Mouse (Mus musculus) hindbrain, embryonic 13.5 days (tissue): ENCODE measurements around the gene Castor2. TPM values are rescaled to one million over a fixed set of nuclear protein-coding genes. Genes with fewer than 3 reads are reported as not detected.

ENCODE experiments used
- ATAC-seq: fragments of 200-750 bp; cut with Nextera tagmentation; 2 replicates; pipeline ENCODE4 v1.8.0; 2017; ENCODE audit warnings: moderate TSS enrichment; ENCODE audit not compliant: low FRiP score
- H3K27ac ChIP-seq: fragments of 300-500 bp; sonication (generic); 2 replicates; pipeline ENCODE4 v1.5.1; 2015; ENCODE audit warnings: inconsistent platforms, mild to moderate bottlenecking, moderate library complexity
- H3K27me3 ChIP-seq: fragments of 300-500 bp; sonication (generic); 2 replicates; pipeline ENCODE4 v1.6.1; 2015; ENCODE audit warnings: mild to moderate bottlenecking, inconsistent platforms
- H3K36me3 ChIP-seq: fragments of 300-500 bp; sonication (generic); 2 replicates; pipeline ENCODE4 v1.6.1; 2015; ENCODE audit warnings: mild to moderate bottlenecking, inconsistent platforms
- H3K4me1 ChIP-seq: fragments of 300-500 bp; sonication (generic); replicated peaks from 2 replicates; pipeline ENCODE4 v1.6.1; 2015; ENCODE audit warnings: inconsistent platforms
- H3K4me2 ChIP-seq: fragments of 300-500 bp; sonication (generic); 2 replicates; pipeline ENCODE4 v1.6.1; 2015; ENCODE audit warnings: inconsistent platforms, mild to moderate bottlenecking, moderate library complexity
- H3K4me3 ChIP-seq: fragments of 300-500 bp; sonication (generic); 2 replicates; pipeline ENCODE4 v1.5.1; 2015; ENCODE audit warnings: mild to moderate bottlenecking, inconsistent platforms
- H3K9ac ChIP-seq: fragments of 300-500 bp; sonication (generic); 2 replicates; pipeline ENCODE4 v1.6.1; 2015; ENCODE audit warnings: mild to moderate bottlenecking, inconsistent platforms
- H3K9me3 ChIP-seq: fragments of 300-500 bp; sonication (generic); 2 replicates; pipeline ENCODE4 v1.6.1; 2016; ENCODE audit warnings: inconsistent platforms
- WGBS: fragments of 180-500 bp; shearing (Covaris S2); methylation state at CpG from one replicate; pipeline ENCODE4 v1.1.7; 2015; 5-methylcytosine and 5-hydroxymethylcytosine counted together
- polyA plus RNA-seq: library from polyadenylated mRNA; unstranded; fragments of >200 nt; fragmentation: Nextera tagmentation; extraction: Ambion mirVana; gene quantifications from 2 replicates; pipeline ENCODE4 v1.2.1, GENCODE M21; 2015

The Castor2 gene
- polyA plus RNA-seq, 1 experiment from 2014 or later = 29.3 TPM

DNA sequence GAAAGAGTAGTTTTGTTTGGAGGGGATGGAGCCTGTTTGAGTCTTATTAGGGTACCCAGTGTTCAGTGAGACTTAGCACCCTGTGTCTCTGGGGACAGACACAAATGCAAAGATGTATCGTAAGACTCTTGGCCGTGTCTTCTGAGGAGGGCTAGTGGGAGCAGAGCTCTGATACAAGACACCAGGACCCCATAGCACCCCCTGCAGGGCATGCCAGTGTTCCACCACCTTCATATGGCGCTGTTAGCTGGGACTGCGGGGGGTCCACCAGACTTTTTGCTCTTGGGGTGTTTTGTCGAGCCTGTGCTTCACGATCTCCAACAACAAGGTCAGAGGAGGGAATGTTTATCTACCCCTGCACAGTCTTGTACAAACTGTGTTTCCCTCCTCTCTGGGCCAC lies 39.9 kb downstream of the Castor2 start:
- Histone ChIP-seq H3K4me1 (no peaks in the 10 kb centered on the region), H3K9ac (no peak overlapping the region), H3K9me3 (0 out of 2 replicates have a peak, but pooled peaks cover 2% of the 10 kb centered on the region), H3K36me3 (peaks cover 93% of the 10 kb centered on the region), H3K27ac (no peak overlapping the region), H3K4me3 (no peak overlapping the region), H3K4me2 (no peak overlapping the region), H3K27me3 (no peaks in the 10 kb centered on the region)
- WGBS = 90% methylated on average over 6 of the region's 6 CpGs
- ATAC-seq = no peak

DNA sequence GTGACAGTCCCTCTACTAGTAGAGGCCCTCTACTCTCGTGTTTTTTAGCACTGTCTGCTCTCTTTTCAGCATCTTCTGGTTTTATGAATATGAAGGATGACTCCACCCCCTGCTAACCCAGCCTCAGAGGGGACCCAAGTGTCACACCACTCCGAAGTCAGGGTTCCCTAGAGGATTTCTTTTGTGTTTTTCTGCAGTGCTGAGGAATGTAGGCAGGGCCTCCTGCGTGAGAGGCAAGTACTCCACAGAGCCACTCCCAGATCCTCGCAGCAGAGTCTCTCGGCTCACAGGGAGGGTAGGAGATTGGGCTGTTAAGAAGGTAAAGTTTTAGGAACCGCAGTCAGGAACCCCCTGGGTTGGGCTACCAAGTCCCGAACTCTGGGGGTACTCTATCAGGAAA lies 41.7 kb downstream of the Castor2 start:
- H3K27ac ChIP-seq = no peak overlapping the region
- H3K27me3 ChIP-seq = no peaks in the 10 kb centered on the region
- H3K4me1 ChIP-seq = no peaks in the 10 kb centered on the region
- H3K4me3 ChIP-seq = no peak overlapping the region
- no peak overlapping the region for H3K9ac ChIP-seq
- ATAC-seq = no peak
- 0 out of 2 replicates have a peak, but pooled peaks cover 4% of the 10 kb centered on the region for H3K9me3 ChIP-seq
- H3K36me3 ChIP-seq = peaks cover 85% of the 10 kb centered on the region
- WGBS = 79% methylated on average over 7 of the region's 7 CpGs
- H3K4me2 ChIP-seq = no peak overlapping the region

DNA sequence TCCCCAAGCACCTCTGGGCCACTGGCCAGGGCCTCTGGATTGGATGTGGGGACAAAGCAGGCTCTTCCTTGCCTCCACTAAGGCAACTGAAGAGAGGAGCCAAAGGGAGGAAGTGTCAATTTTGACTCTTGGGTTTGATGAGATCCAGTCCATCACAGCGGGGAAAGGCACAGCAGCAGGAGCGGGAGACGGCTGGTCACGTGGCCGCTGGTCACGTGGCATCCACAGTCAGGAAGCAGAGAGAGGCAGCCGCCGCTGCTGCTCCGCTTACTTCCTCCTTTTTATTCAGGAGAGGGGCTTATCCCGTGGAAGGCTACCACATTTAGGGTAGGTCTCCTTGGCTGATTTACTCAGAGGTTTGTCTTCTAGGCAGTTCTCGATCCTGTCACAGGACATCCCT lies 42.9 kb downstream of the Castor2 start:
- Histone ChIP-seq H3K4me2 (no peak overlapping the region), H3K4me3 (no peak overlapping the region), H3K36me3 (peaks cover 74% of the 10 kb centered on the region), H3K27ac (no peak overlapping the region), H3K27me3 (no peaks in the 10 kb centered on the region), H3K9ac (no peak overlapping the region), H3K4me1 (no peaks in the 10 kb centered on the region), H3K9me3 (0 out of 2 replicates have a peak, but pooled peaks cover 4% of the 10 kb centered on the region)
- WGBS = 80% methylated on average over 11 of the region's 11 CpGs
- no peak for ATAC-seq

DNA sequence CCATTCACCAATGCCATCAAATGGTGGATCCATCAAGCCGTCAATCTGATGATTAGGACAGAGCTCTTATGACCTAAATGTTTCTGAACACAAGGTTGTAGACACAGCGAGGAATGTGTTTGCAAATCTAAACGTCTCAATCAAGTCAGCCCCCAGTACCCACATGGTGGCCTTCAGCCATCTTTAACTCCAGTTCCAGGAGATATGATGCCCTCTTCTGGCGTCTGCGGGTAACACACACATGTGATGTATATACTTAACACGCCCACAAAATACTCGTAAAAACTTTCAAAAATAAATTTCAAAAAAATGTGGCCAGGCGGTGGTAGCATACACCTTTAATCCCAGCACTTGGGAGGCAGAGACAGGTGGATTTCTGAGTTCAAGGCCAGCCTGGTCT lies 45.5 kb downstream of the Castor2 start:
- 0 out of 2 replicates have a peak, but pooled peaks cover 4% of the 10 kb centered on the region for H3K9me3 ChIP-seq
- no peaks in the 10 kb centered on the region for H3K27me3 ChIP-seq
- no peak overlapping the region for H3K4me3 ChIP-seq
- ATAC-seq = no peak
- H3K27ac ChIP-seq = no peak overlapping the region
- no peak overlapping the region for H3K9ac ChIP-seq
- H3K4me1 ChIP-seq = no peaks in the 10 kb centered on the region
- no peak overlapping the region for H3K4me2 ChIP-seq
- H3K36me3 ChIP-seq = peaks cover 75% of the 10 kb centered on the region
- WGBS = 92% methylated on average over 8 of the region's 8 CpGs

DNA sequence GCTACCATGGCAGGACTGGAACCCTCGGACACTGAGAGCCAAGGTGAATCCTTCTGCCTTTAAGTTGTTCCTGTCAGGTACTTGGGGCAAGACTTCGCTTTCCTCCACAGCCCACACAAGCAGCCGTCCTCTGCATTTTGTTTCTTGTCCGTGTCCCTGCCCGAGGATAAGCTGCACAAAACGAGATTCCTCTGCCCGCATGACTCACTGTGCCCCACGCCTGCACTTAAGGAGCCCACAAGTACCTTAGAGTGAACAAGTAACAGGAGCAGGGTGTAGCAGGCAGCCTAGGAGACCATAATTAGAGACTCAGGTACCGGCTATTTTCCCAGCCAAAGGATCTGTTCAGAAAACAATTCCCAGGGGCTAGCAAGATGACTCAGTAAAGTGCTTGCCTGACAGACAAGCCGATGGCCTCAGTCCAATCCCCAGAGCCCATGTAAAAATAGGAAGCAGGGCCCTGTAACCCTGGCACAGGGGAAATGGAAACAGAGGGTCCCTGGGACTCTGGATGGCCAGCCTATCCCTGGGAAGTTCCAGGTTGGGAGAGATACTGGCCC lies 47.8 kb downstream of the Castor2 start:
- no peaks in the 10 kb centered on the region for H3K27me3 ChIP-seq
- no peaks in the 10 kb centered on the region for H3K4me1 ChIP-seq
- WGBS = 86% methylated on average over 10 of the region's 10 CpGs
- ATAC-seq = no peak
- H3K27ac ChIP-seq = no peak overlapping the region
- H3K9ac ChIP-seq = no peak overlapping the region
- H3K36me3 ChIP-seq = peaks cover 69% of the 10 kb centered on the region
- H3K4me3 ChIP-seq = no peak overlapping the region
- H3K9me3 ChIP-seq = 0 out of 2 replicates have a peak, but pooled peaks cover 4% of the 10 kb centered on the region
- H3K4me2 ChIP-seq = no peak overlapping the region

DNA sequence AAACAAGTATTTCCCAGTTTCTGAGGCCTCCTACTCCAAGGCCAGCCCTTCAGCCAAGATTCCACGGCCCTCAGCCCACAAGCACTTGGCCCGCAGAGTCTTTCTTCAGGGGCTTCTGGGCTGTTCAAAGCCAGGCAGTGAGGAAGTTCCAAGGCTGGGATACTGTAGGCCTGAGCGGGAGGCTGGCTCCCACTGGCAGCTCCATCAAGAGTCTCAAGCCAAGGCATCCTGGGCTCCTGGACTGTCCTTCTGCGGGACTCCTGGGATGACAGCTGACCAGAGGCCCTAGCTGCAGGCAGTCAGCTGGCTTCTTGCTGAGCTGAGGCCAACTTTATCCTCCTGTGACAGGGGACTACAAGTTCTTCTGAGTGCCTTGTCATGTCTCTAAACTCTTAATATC lies 48.6 kb downstream of the Castor2 start:
- H3K9me3 ChIP-seq = 0 out of 2 replicates have a peak, but pooled peaks cover 4% of the 10 kb centered on the region
- H3K36me3 ChIP-seq = peaks cover 66% of the 10 kb centered on the region
- WGBS = 91% methylated on average over 4 of the region's 4 CpGs
- no peak overlapping the region for H3K27ac ChIP-seq
- H3K4me2 ChIP-seq = no peak overlapping the region
- no peaks in the 10 kb centered on the region for H3K4me1 ChIP-seq
- no peaks in the 10 kb centered on the region for H3K27me3 ChIP-seq
- H3K9ac ChIP-seq = no peak overlapping the region
- ATAC-seq = no peak
- no peak overlapping the region for H3K4me3 ChIP-seq

DNA sequence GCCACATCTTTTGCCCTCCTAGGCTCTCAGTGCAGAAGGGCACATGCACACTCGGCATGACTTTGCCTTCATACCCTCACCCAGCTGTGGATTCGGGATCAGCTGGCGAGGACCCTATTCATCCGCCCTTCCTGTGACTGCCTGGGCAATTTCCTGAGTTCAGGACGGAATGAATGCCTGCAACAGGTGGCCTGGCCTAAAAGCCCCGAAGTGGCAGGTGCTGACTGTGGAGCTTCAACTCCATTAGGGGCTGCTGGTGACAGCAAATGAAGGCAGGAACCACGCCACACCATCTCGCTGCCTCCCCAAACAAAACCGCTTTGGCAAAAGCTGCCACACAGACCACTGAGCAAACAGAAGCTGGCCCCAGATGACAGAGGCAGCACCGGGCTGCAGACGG lies 52.4 kb downstream of the Castor2 start:
- Histone ChIP-seq H3K27me3 (no peaks in the 10 kb centered on the region), H3K36me3 (peaks cover 77% of the 10 kb centered on the region)
- no peak for ATAC-seq

DNA sequence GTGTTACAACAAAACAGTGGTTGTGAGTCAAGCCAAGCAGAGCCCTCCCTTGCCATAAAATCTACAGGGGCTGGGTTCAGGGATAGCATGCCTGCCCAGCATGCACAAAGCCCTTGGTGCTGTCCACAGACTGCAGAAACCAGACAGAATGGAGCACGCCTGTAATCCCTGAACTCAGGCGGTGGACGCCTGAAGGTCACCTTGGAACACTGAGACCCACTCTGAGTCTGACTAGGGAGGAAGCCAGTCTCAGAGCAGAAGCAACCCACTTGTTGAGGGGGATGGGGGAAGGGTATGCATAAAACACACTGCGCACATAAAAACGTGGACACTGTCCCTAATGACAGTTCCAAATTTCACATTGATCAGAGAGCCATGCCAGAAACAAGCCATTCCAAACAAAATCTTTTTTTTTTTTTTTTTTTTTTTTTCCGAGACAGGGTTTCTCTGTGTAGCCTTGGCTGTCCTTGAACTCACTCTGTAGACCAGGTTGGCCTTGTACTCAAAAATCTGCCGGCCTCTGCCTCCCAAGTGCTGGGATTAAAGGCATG lies 56.5 kb downstream of the Castor2 start:
- no peak overlapping the region for H3K9ac ChIP-seq
- WGBS = 95% methylated on average over 7 of the region's 7 CpGs
- peaks cover 63% of the 10 kb centered on the region for H3K36me3 ChIP-seq
- H3K4me2 ChIP-seq = no peak overlapping the region
- no peaks in the 10 kb centered on the region for H3K27me3 ChIP-seq
- no peak for ATAC-seq
- H3K4me1 ChIP-seq = no peaks in the 10 kb centered on the region
- no peaks in the 10 kb centered on the region for H3K9me3 ChIP-seq
- no peak overlapping the region for H3K27ac ChIP-seq
- no peak overlapping the region for H3K4me3 ChIP-seq

More for the DNA sequence above, 52.4 kb downstream of the Castor2 start:
- no peak overlapping the region for H3K4me2 ChIP-seq
- H3K4me1 ChIP-seq = no peaks in the 10 kb centered on the region
- no peak overlapping the region for H3K27ac ChIP-seq
- no peaks in the 10 kb centered on the region for H3K9me3 ChIP-seq
- 90% methylated on average over 11 of the region's 11 CpGs for WGBS
- no peak overlapping the region for H3K4me3 ChIP-seq
- no peak overlapping the region for H3K9ac ChIP-seq

DNA sequence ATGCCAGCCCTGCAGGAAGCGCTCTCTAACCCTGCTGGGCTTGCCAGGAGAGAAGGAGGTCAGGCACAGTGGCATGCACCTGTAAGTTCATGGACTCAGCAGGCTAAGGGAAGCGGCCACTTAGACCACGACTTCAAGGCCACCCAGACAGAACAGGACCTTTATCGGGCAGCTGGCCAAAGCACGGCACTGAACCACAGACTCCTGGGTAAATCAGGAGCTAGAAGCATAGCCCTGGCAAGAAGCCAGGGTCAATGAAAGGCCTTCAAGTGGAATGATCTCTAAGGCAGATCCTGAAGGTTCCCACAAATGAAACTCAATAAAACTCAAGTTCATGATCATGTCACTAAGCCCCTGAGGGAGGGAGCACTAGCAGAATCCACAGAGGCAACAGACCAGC lies 65.2 kb downstream of the Castor2 start:
- no peak overlapping the region for H3K4me3 ChIP-seq
- H3K36me3 ChIP-seq = peaks cover 60% of the 10 kb centered on the region
- 0 out of 2 replicates have a peak overlapping the region, but pooled peaks have one; percentile 30 for H3K9ac ChIP-seq
- 73% methylated on average over 5 of the region's 5 CpGs for WGBS
- no peaks in the 10 kb centered on the region for H3K9me3 ChIP-seq
- peaks cover 11% of the 10 kb centered on the region for H3K4me1 ChIP-seq
- no peak overlapping the region for H3K4me2 ChIP-seq
- no peak overlapping the region for H3K27ac ChIP-seq
- no peaks in the 10 kb centered on the region for H3K27me3 ChIP-seq
- no peak for ATAC-seq

DNA sequence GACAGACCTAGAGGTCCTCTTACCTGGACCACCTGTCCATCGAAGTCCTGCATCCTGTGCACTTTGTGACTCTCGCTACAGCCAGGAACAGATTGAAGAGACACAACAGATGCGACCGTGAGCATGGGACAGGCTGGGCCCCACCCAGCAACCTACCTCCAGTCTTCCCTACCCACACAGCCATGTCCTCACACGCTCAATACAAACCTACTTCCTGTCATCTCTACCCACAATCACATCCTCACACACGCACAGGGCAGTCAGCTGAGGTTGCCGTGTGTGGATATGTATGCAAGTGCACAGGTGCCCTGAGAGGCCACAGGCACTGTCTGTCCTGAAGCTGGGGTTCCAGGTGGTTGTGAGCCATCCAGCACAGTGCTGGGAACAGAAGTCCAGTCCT lies 67.1 kb downstream of the Castor2 start:
- ATAC-seq = no peak
- H3K27me3 ChIP-seq = no peaks in the 10 kb centered on the region
- no peak overlapping the region for H3K4me2 ChIP-seq
- peaks cover 65% of the 10 kb centered on the region for H3K36me3 ChIP-seq
- no peak overlapping the region for H3K4me3 ChIP-seq
- no peaks in the 10 kb centered on the region for H3K9me3 ChIP-seq
- no peak overlapping the region for H3K27ac ChIP-seq
- 96% methylated on average over 7 of the region's 7 CpGs for WGBS
- peaks cover 11% of the 10 kb centered on the region for H3K4me1 ChIP-seq
- H3K9ac ChIP-seq = no peak overlapping the region

DNA sequence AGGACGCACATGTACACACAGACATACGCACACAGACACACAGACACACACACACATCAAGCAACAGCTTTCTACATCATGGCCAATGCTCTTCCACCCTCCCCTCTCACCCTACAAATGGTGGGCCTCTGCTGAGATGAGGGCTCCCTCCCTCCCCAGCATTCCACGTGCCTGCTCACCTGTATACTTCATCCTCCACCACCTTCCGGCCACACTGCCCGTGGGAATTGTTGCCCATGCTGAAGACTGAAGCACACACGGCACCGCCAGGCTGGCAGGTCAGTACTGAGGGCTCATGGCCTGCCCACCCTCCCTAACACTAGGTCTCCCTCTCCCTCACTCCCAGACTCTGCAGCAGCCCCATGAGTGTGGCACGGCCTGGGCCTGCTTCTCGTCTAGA lies 68.5 kb downstream of the Castor2 start:
- ATAC-seq = no peak
- H3K4me1 ChIP-seq = peaks cover 11% of the 10 kb centered on the region
- no peak overlapping the region for H3K4me3 ChIP-seq
- no peaks in the 10 kb centered on the region for H3K9me3 ChIP-seq
- no peak overlapping the region for H3K9ac ChIP-seq
- no peaks in the 10 kb centered on the region for H3K27me3 ChIP-seq
- H3K36me3 ChIP-seq = peaks cover 56% of the 10 kb centered on the region
- WGBS = 94% methylated on average over 9 of the region's 9 CpGs
- H3K4me2 ChIP-seq = no peak overlapping the region
- H3K27ac ChIP-seq = no peak overlapping the region

DNA sequence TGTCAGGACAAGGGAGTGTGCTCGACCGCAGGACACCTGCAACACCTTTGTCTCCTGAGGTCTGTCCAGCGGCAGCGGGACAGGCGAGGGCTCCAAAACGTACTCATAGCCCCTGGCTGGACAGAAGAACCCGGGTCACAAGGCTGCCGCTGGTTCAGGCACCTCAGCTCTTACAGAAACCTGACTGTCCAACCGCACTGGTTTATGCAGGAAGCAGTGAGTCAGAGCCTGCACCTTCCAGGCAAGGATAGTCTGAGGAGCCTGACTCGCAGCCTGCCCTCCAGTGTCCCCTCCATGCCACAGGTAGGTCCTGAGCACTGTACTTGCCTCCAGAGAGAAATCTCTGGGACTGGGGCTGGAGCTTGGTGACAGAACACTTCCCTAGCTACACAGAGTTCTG lies 69.7 kb downstream of the Castor2 start:
- peaks cover 46% of the 10 kb centered on the region for H3K36me3 ChIP-seq
- H3K4me3 ChIP-seq = no peak overlapping the region
- WGBS = 94% methylated on average over 10 of the region's 10 CpGs
- H3K9ac ChIP-seq = no peak overlapping the region
- H3K4me2 ChIP-seq = no peak overlapping the region
- H3K9me3 ChIP-seq = no peaks in the 10 kb centered on the region
- H3K27me3 ChIP-seq = no peaks in the 10 kb centered on the region
- ATAC-seq = no peak
- peaks cover 11% of the 10 kb centered on the region for H3K4me1 ChIP-seq
- H3K27ac ChIP-seq = no peak overlapping the region

DNA sequence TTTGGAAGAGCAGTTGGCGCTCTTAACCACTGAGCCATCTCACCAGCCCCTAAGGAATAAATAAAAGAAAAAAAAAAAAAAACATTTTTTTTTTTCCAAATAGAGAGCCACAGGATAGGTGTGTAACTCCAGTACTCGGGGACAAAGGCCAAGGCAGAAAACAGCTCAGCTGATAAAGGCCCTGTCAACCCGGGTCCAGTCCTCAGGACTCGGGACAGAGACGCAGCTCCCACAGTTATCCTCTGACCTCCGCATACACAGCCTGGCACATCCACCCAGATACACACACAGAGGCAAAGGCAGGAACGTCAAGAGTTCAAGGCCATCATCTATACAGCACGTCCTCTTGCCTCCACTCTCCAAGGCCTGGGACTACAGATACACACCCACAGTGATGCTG lies 70.7 kb downstream of the Castor2 start:
- peaks cover 39% of the 10 kb centered on the region for H3K36me3 ChIP-seq
- 94% methylated on average over 8 of the region's 8 CpGs for WGBS
- ATAC-seq = no peak

More for the DNA sequence above, 70.7 kb downstream of the Castor2 start:
- Histone ChIP-seq H3K9ac (no peak overlapping the region), H3K27ac (no peak overlapping the region), H3K9me3 (no peaks in the 10 kb centered on the region), H3K4me3 (no peak overlapping the region), H3K27me3 (no peaks in the 10 kb centered on the region), H3K4me2 (no peak overlapping the region), H3K4me1 (peaks cover 4% of the 10 kb centered on the region)
